Mouse (Mus musculus): Measurements from ENCODE around the gene Thada. TPM values are rescaled to one million over a fixed set of nuclear protein-coding genes. Genes with fewer than 3 reads are reported as not detected.

The Thada gene
- polyA plus RNA-seq, 1 experiment: 5.3 TPM

GRCm38 (mm10) chr17:84258638-84259261, 207.3 kb downstream of the Thada start:
- Histone ChIP-seq H3K4me1 (ENCODE audit: control insufficient read depth, insufficient read depth, low read length) (no peaks in the 10 kb centered on the region), H3K4me3 (replicated peaks; ENCODE audit: control insufficient read depth, low read depth, low read length) (no peak overlapping the region), H3K27ac (ENCODE audit: control insufficient read depth, insufficient read depth, low read depth, low read length, poor library complexity) (no peak overlapping the region)
- WGBS: 43% methylated on average over 4 of the region's 4 CpGs
- TF ChIP-seq CTCF (IDR thresholded peaks at IDR 0.05; ENCODE audit: control insufficient read depth, insufficient read depth, low read length) (no peak), POLR2A (IDR thresholded peaks at IDR 0.05; ENCODE audit: borderline replicate concordance, control insufficient read depth, low read depth, low read length) (no peak)

- no peak overlapping the region for H3K4me3 ChIP-seq (replicated peaks; ENCODE audit: control insufficient read depth, low read depth, low read length)
- 84% methylated on average over 5 of the region's 5 CpGs for WGBS
- TF ChIP-seq POLR2A (IDR thresholded peaks at IDR 0.05; ENCODE audit: borderline replicate concordance, control insufficient read depth, low read depth, low read length) (no peak), CTCF (IDR thresholded peaks at IDR 0.05; ENCODE audit: control insufficient read depth, insufficient read depth, low read length) (no peak)
- H3K27ac ChIP-seq (ENCODE audit: control insufficient read depth, insufficient read depth, low read depth, low read length, poor library complexity): no peak overlapping the region
- H3K4me1 ChIP-seq (ENCODE audit: control insufficient read depth, insufficient read depth, low read length): no peaks in the 10 kb centered on the region
Observed at GRCm38 (mm10) chr17:84257927-84258532, 208.0 kb downstream of the Thada start.

GRCm38 (mm10) chr17:84256278-84256819, 209.7 kb downstream of the Thada start:
- Histone ChIP-seq H3K4me3 (replicated peaks; ENCODE audit: control insufficient read depth, low read depth, low read length) (no peak overlapping the region), H3K27ac (ENCODE audit: control insufficient read depth, insufficient read depth, low read depth, low read length, poor library complexity) (no peak overlapping the region), H3K4me1 (ENCODE audit: control insufficient read depth, insufficient read depth, low read length) (no peaks in the 10 kb centered on the region)
- WGBS: 84% methylated on average over 9 of the region's 9 CpGs
- no peak for TF ChIP-seq CTCF (IDR thresholded peaks at IDR 0.05; ENCODE audit: control insufficient read depth, insufficient read depth, low read length)
- no peak for TF ChIP-seq POLR2A (IDR thresholded peaks at IDR 0.05; ENCODE audit: borderline replicate concordance, control insufficient read depth, low read depth, low read length)

- TF ChIP-seq POLR2A (IDR thresholded peaks at IDR 0.05; ENCODE audit: borderline replicate concordance, control insufficient read depth, low read depth, low read length): no peak
- no peak for TF ChIP-seq CTCF (IDR thresholded peaks at IDR 0.05; ENCODE audit: control insufficient read depth, insufficient read depth, low read length)
- H3K4me3 ChIP-seq (replicated peaks; ENCODE audit: control insufficient read depth, low read depth, low read length): no peak overlapping the region
- 62% methylated on average over 2 of the region's 2 CpGs for WGBS
- no peak overlapping the region for H3K27ac ChIP-seq (ENCODE audit: control insufficient read depth, insufficient read depth, low read depth, low read length, poor library complexity)
- no peaks in the 10 kb centered on the region for H3K4me1 ChIP-seq (ENCODE audit: control insufficient read depth, insufficient read depth, low read length)
Observed at GRCm38 (mm10) chr17:84255841-84256240, 210.2 kb downstream of the Thada start.

GRCm38 (mm10) chr17:84251426-84251825, 214.6 kb downstream of the Thada start:
- no peak overlapping the region for H3K4me3 ChIP-seq (replicated peaks; ENCODE audit: control insufficient read depth, low read depth, low read length)
- no peak overlapping the region for H3K27ac ChIP-seq (ENCODE audit: control insufficient read depth, insufficient read depth, low read depth, low read length, poor library complexity)
- WGBS: 86% methylated on average over 3 of the region's 3 CpGs
- H3K4me1 ChIP-seq (ENCODE audit: control insufficient read depth, insufficient read depth, low read length): no peaks in the 10 kb centered on the region
- TF ChIP-seq POLR2A (IDR thresholded peaks at IDR 0.05; ENCODE audit: borderline replicate concordance, control insufficient read depth, low read depth, low read length): no peak
- TF ChIP-seq CTCF (IDR thresholded peaks at IDR 0.05; ENCODE audit: control insufficient read depth, insufficient read depth, low read length): no peak

- peaks cover 1% of the 10 kb centered on the region for H3K4me1 ChIP-seq (ENCODE audit: control insufficient read depth, insufficient read depth, low read length)
Observed at GRCm38 (mm10) chr17:84244182-84244920, 221.7 kb downstream of the Thada start.

GRCm38 (mm10) chr17:84243759-84244158, 222.2 kb downstream of the Thada start:
- Histone ChIP-seq H3K4me1 (ENCODE audit: control insufficient read depth, insufficient read depth, low read length) (peaks cover 1% of the 10 kb centered on the region), H3K27ac (ENCODE audit: control insufficient read depth, insufficient read depth, low read depth, low read length, poor library complexity) (no peak overlapping the region), H3K4me3 (replicated peaks; ENCODE audit: control insufficient read depth, low read depth, low read length) (no peak overlapping the region)
- WGBS: 82% methylated on average over 6 of the region's 6 CpGs
- no peak for TF ChIP-seq CTCF (IDR thresholded peaks at IDR 0.05; ENCODE audit: control insufficient read depth, insufficient read depth, low read length)
- no peak for TF ChIP-seq POLR2A (IDR thresholded peaks at IDR 0.05; ENCODE audit: borderline replicate concordance, control insufficient read depth, low read depth, low read length)

More at GRCm38 (mm10) chr17:84244182-84244920, 221.7 kb downstream of the Thada start:
- no peak overlapping the region for H3K4me3 ChIP-seq (replicated peaks; ENCODE audit: control insufficient read depth, low read depth, low read length)
- WGBS: 89% methylated on average over 18 of the region's 18 CpGs
- H3K27ac ChIP-seq (ENCODE audit: control insufficient read depth, insufficient read depth, low read depth, low read length, poor library complexity): no peak overlapping the region
- TF ChIP-seq CTCF (IDR thresholded peaks at IDR 0.05; ENCODE audit: control insufficient read depth, insufficient read depth, low read length) (no peak), POLR2A (IDR thresholded peaks at IDR 0.05; ENCODE audit: borderline replicate concordance, control insufficient read depth, low read depth, low read length) (no peak)

Measured in bone marrow, adult 2 months (tissue).